Mouse (Mus musculus): ENCODE data around the gene Sec22b. TPM values are rescaled to one million over a fixed set of nuclear protein-coding genes. Genes with fewer than 3 reads are reported as not detected.

The Sec22b gene
- polyA plus RNA-seq, 1 experiment from 2014 or later = 60.8 TPM

DNA sequence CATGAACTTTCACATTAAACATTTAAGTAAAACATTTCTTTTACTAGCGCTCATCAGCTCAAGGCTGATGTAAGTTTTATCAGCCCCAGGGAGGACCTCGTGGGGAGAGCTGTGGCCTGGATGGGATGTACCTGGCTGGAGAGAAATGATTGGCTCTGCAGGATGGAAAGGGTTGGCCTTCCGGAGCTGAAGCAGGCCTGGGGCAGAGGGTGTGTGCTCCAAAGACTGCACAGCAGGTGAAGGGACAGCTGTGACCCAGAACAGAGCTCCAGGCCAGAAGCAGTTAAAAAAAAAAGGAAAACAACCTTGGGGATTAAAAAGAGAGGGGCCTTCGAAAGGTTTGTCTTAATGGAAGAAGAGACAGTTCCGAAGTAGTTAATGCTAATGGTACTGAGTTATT is 26.2 kb upstream of the Sec22b start:
- H3K9me3 ChIP-seq (replicated peaks) = no peaks in the 10 kb centered on the region
- H3K27ac ChIP-seq = no peak overlapping the region; the same call in 1 of the 2 replicates
- ATAC-seq (ENCODE audit: low read depth) (no peak), DNase-seq (no peak)
- H3K9ac ChIP-seq = no peak overlapping the region
- H3K27me3 ChIP-seq = no peaks in the 10 kb centered on the region
- H3K4me3 ChIP-seq (replicated peaks) = no peak overlapping the region
- H3K4me1 ChIP-seq (replicated peaks) = no peaks in the 10 kb centered on the region
- no peaks in the 10 kb centered on the region for H3K36me3 ChIP-seq
- WGBS (ENCODE audit: insufficient replicate concordance) = 52% methylated on average over 5 of the region's 5 CpGs
- no peak overlapping the region for H3K4me2 ChIP-seq

DNA sequence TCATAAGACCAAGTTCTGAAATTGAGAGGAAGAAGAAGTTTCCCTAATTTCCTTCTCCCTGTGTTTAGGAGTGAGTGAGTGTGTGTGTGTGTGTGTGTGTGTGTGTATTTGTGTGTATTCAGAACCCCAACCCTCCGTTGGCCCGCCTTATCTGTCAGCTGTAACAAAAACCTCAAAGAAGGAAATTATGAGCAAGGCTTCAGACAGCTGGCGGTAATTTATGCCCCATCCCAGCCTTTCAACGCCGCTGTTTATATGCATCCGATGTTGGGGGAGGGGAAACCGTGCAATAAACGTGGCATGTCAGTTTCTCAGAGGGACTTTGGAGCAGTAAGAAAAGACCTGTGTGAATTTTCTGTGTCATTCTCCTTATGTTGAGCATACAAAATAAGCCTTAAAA is 24.7 kb upstream of the Sec22b start:
- no peak for DNase-seq
- ATAC-seq (ENCODE audit: low read depth) = no peak
- Histone ChIP-seq H3K4me2 (no peak overlapping the region), H3K27me3 (no peaks in the 10 kb centered on the region), H3K4me1 (replicated peaks) (no peaks in the 10 kb centered on the region), H3K4me3 (replicated peaks) (no peak overlapping the region), H3K9me3 (replicated peaks) (no peaks in the 10 kb centered on the region), H3K36me3 (no peaks in the 10 kb centered on the region), H3K9ac (no peak overlapping the region), H3K27ac (no peak overlapping the region)
- 35% methylated on average over 8 of the region's 8 CpGs for WGBS (ENCODE audit: insufficient replicate concordance)

DNA sequence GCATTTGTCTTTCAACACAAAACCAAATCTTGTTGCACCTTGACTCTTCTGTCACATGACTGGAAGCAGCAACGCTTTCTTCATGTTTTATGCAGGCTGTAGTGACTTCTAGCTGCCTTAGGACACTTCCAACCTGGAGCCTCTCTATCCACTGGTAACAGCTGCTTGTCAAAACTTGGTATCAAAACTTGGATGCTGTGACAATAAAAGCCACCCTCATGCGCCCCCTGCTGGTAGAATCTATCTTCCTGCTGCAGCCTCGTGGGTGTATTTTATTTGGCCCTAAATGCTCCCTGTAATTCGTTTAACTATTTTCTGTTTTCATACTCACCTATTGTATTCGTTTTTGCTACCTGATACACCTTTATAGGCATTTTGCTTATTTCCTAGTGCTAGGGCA is 21.8 kb upstream of the Sec22b start:
- H3K4me2 ChIP-seq = no peak overlapping the region
- no peaks in the 10 kb centered on the region for H3K36me3 ChIP-seq
- no peaks in the 10 kb centered on the region for H3K9me3 ChIP-seq (replicated peaks)
- no peak overlapping the region for H3K9ac ChIP-seq
- no peak overlapping the region for H3K27ac ChIP-seq
- ATAC-seq (ENCODE audit: low read depth) (no peak), DNase-seq (peak; percentile 35)
- 10% methylated on average over 5 of the region's 5 CpGs for WGBS (ENCODE audit: insufficient replicate concordance)
- no peaks in the 10 kb centered on the region for H3K4me1 ChIP-seq (replicated peaks)
- H3K4me3 ChIP-seq (replicated peaks) = no peak overlapping the region
- H3K27me3 ChIP-seq = no peaks in the 10 kb centered on the region

DNA sequence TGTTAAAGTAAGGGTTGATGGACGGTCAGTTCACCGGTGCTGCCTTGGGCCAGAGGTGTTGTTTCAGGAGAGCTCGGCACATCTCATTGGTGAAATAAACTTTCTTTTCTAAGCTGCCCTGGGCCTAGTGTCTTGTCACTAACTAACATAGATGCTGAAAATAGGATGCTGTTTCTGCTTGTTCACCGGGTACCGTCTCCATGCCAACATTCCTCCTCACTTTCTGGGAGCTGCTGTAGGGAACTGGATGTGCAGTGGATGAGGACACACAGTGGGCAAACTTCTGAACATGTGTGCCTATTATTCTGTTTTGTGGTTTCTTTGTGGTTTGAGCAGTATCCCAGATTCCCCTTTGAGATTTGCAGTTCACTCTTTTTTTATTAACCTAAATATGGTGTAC is 19.4 kb upstream of the Sec22b start:
- no peak overlapping the region for H3K27ac ChIP-seq
- no peak overlapping the region for H3K4me3 ChIP-seq (replicated peaks)
- ATAC-seq (ENCODE audit: low read depth) = no peak
- H3K4me1 ChIP-seq (replicated peaks) = no peaks in the 10 kb centered on the region
- no peaks in the 10 kb centered on the region for H3K9me3 ChIP-seq (replicated peaks)
- no peaks in the 10 kb centered on the region for H3K36me3 ChIP-seq
- no peak for DNase-seq
- H3K27me3 ChIP-seq = peaks cover 11% of the 10 kb centered on the region; the same call in 1 of the 2 replicates
- H3K4me2 ChIP-seq = no peak overlapping the region
- no peak overlapping the region for H3K9ac ChIP-seq
- WGBS (ENCODE audit: insufficient replicate concordance) = 80% methylated on average over 5 of the region's 5 CpGs

DNA sequence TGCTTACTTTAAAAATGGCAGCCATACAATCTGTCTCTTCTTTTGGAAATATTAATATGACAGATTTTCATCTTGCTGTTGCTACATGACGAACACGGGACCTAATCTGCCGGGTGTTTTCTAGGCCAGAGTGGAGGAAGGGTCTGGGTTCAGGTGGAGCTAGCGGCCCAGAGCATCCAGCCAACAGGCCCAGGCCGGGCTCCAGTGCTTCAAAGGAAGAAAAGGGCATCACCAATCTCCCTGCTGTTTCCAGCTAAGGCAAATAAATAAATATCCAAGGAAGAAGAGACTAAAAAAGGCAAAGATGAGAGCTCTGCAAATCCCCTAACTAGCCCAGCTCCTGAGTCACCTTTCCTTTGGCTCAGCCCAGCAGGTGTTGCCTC is 13.2 kb upstream of the Sec22b start:
- Histone ChIP-seq H3K9ac (no peak overlapping the region), H3K36me3 (no peaks in the 10 kb centered on the region), H3K4me1 (replicated peaks) (no peaks in the 10 kb centered on the region; the same call in 1 of the 2 replicates), H3K9me3 (replicated peaks) (no peaks in the 10 kb centered on the region), H3K27ac (no peak overlapping the region), H3K4me2 (no peak overlapping the region), H3K4me3 (replicated peaks) (no peak overlapping the region), H3K27me3 (peaks cover 49% of the 10 kb centered on the region)
- DNase-seq (no peak), ATAC-seq (ENCODE audit: low read depth) (no peak)
- WGBS (ENCODE audit: insufficient replicate concordance) = 56% methylated on average over 5 of the region's 5 CpGs

DNA sequence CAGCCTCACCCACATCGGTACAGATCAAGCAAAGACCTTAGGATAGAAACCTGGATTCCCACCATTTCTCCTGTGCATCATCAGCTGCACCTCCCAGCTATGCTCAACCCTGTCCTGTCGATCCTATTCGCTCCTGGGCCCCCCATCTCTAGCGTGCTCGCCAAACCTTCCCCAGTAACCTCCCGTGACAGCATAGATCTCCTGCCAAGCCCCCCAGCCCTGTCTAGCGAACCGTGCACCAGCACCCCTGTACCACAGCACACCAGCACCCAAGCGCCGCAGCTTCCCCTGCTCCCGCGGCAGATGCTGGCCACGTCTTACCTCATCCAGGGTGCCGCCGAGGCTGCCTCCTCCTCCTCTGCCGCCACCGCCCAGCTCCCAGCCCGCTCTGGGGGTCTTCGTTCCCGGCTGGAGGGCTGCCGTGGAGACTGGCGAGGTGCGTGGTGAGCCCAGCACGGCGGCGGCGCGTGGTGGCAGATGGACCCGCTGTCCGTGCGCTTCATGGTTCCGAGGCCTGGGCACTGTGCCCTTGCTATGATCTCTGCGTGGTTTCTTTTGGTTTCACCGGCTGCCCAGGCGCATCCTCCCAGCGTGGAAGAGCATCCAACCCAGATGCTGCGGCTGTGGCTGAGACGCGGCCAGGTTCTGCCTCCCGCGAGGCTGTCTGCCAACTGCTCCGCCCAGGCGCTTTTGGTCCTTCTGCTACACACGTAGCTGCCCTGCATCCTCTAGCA is 12.7 kb upstream of the Sec22b start, which contains the start of gene Pde4dip:
Pde4dip (minus strand) TSS at position 540 of the 734 bp plus-strand sequence.
- no peak within 1 kb of the TSS for H3K9ac ChIP-seq
- no peaks in the 10 kb centered on the region for H3K36me3 ChIP-seq
- H3K27me3 ChIP-seq = peaks cover 49% of the 10 kb centered on the region
- ATAC-seq (ENCODE audit: low read depth) (no peak), DNase-seq (no peak)
- H3K27ac ChIP-seq = no peak within 1 kb of the TSS
- peak within 1 kb of the TSS; percentile 51 for H3K4me2 ChIP-seq
- H3K4me1 ChIP-seq (replicated peaks) = no peaks in the 10 kb centered on the region; the same call in 1 of the 2 replicates
- H3K9me3 ChIP-seq (replicated peaks) = no peaks in the 10 kb centered on the region
- WGBS (ENCODE audit: insufficient replicate concordance) = 5% methylated on average over 44 of the region's 44 CpGs
- H3K4me3 ChIP-seq (replicated peaks) = peak within 1 kb of the TSS; percentile 32

DNA sequence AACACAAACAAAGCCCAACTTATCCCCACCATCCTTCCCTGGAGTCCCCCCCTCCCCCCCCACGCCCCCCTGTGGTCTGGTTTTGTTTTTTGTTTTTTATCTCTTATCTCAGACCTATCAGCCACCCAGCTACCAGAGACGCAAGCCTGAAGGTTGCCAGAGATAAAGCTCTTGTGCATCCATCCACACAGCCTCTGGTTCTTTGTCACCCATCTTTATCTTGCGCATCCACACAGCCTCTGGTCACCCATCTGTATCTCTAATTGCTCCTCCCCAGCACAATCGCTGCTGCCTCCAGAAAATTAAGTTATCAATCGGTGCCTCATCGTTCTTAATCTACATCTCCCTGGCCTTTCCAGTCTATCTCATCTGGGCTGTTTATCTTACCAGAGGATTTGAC is 10.8 kb upstream of the Sec22b start:
- Histone ChIP-seq H3K27me3 (peaks cover 45% of the 10 kb centered on the region), H3K9me3 (replicated peaks) (no peaks in the 10 kb centered on the region), H3K4me3 (replicated peaks) (no peak overlapping the region), H3K4me1 (replicated peaks) (no peaks in the 10 kb centered on the region; the same call in 1 of the 2 replicates), H3K36me3 (no peaks in the 10 kb centered on the region), H3K4me2 (no peak overlapping the region), H3K9ac (no peak overlapping the region), H3K27ac (no peak overlapping the region)
- no peak for DNase-seq
- WGBS (ENCODE audit: insufficient replicate concordance) = 14% methylated on average over 6 of the region's 6 CpGs
- peak; percentile 64 for ATAC-seq (ENCODE audit: low read depth)

DNA sequence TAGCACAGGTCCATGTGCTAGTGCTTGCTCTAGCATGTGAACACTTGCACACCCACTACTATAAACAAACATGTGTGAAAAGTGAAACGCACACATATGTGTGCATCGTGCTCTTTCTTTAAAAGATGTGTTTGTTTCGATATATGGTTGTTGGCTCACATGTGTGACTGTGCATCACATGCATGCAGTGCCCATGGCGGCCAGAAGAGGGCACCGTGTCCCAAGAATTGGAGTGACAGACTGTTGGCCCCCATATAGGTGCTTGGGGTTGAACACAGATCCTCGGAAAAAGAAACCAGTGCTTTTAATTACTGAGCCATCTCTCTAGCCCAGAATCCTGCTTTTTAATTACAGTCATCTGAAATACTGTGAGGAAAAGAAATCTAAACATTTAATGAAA is 6.3 kb upstream of the Sec22b start:
- H3K27me3 ChIP-seq = peaks cover 14% of the 10 kb centered on the region
- ATAC-seq (ENCODE audit: low read depth) (no peak), DNase-seq (peak; percentile 20)
- H3K9me3 ChIP-seq (replicated peaks) = no peaks in the 10 kb centered on the region
- H3K4me1 ChIP-seq (replicated peaks) = no peaks in the 10 kb centered on the region
- H3K9ac ChIP-seq = no peak overlapping the region
- H3K4me2 ChIP-seq = no peak overlapping the region
- H3K4me3 ChIP-seq (replicated peaks) = no peak overlapping the region
- no peak overlapping the region for H3K27ac ChIP-seq
- WGBS (ENCODE audit: insufficient replicate concordance) = 36% methylated on average over 6 of the region's 6 CpGs
- no peaks in the 10 kb centered on the region for H3K36me3 ChIP-seq

DNA sequence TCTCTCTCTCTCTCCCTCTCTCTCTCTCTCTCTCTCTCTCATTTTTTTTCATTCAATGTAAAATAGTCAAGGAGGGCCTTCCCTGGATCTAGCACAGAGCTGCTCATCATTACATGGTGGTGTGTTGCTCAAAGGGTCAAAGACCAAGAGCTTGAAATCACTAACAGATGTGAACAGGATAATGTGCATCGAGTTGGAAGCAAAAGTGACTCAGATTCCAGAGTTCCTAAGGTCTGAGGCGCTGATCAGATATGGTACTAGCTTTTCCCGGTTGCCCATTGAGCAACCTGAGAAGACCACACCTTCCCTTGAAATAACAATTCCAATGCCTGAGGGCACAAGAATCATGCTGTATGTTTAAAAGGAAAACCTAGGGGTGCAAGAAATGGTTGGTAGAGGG is 2.6 kb upstream of the Sec22b start:
- Histone ChIP-seq H3K36me3 (no peaks in the 10 kb centered on the region), H3K27me3 (no peaks in the 10 kb centered on the region), H3K27ac (no peak overlapping the region), H3K9ac (no peak overlapping the region), H3K9me3 (replicated peaks) (no peaks in the 10 kb centered on the region), H3K4me3 (replicated peaks) (no peak overlapping the region), H3K4me2 (no peak overlapping the region), H3K4me1 (replicated peaks) (peaks cover 19% of the 10 kb centered on the region)
- ATAC-seq (ENCODE audit: low read depth) (no peak), DNase-seq (no peak)
- 58% methylated on average over 3 of the region's 3 CpGs for WGBS (ENCODE audit: insufficient replicate concordance)

DNA sequence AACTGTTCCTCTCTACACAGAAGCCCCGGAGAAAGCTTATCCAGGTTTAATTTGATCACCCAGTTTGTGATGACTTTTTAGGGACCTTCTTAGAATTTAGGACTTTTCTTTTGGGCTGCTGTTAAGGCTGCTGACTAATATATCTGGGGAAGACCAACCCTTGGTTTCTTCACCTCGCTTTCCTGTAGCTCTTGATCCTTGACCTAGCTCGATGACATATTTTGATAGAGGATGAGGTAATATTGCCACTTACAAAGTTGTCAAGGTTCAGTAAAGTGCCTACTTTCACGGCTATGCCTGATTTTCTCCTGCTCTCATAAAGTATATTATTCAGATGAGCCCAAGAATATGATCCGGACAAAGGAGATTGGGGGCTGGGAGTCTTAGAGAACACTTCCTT is 596 bp downstream of the Sec22b start:
- no peak; the same call in 1 of the 2 replicates for ATAC-seq (ENCODE audit: low read depth)
- no peaks in the 10 kb centered on the region for H3K36me3 ChIP-seq

DNA sequence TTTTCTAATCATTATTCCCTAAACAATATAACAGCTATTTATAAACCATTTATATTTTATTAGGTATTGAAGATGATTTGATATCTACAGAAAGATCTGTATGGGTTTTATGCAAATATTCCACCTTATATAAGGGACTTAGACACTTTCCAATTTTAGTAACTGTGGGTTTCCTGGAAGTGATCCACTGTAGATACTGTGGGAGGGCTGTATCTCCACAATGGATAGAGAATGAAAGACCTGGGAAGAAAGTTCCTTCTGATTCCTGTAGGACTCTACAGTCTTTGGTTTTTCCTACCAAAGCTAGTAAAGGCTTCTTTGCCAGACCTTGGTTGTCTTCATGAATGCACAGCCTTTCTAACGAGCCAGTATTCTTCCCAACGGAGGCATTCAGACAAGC is 8.7 kb downstream of the Sec22b start:
- no peak overlapping the region for H3K4me2 ChIP-seq
- ATAC-seq (ENCODE audit: low read depth) = no peak
- no peak overlapping the region for H3K9ac ChIP-seq
- H3K9me3 ChIP-seq (replicated peaks) = no peaks in the 10 kb centered on the region
- no peaks in the 10 kb centered on the region for H3K4me1 ChIP-seq (replicated peaks)
- WGBS (ENCODE audit: insufficient replicate concordance) = 77% methylated on average over 2 of the region's 2 CpGs
- peaks cover 34% of the 10 kb centered on the region for H3K36me3 ChIP-seq
- no peaks in the 10 kb centered on the region for H3K27me3 ChIP-seq
- no peak for DNase-seq
- no peak overlapping the region for H3K4me3 ChIP-seq (replicated peaks)
- no peak overlapping the region for H3K27ac ChIP-seq

More for the DNA sequence above, 596 bp downstream of the Sec22b start:
- H3K9ac ChIP-seq = peak overlapping the region; percentile 93
- peak overlapping the region; percentile 90 for H3K4me3 ChIP-seq (replicated peaks)
- peak overlapping the region; percentile 61 for H3K27ac ChIP-seq
- peak overlapping the region; percentile 86 for H3K4me2 ChIP-seq
- H3K9me3 ChIP-seq (replicated peaks) = no peaks in the 10 kb centered on the region
- 9% methylated on average over 5 of the region's 5 CpGs for WGBS (ENCODE audit: insufficient replicate concordance)
- peaks cover 26% of the 10 kb centered on the region for H3K4me1 ChIP-seq (replicated peaks)
- no peak for DNase-seq
- H3K27me3 ChIP-seq = no peaks in the 10 kb centered on the region

DNA sequence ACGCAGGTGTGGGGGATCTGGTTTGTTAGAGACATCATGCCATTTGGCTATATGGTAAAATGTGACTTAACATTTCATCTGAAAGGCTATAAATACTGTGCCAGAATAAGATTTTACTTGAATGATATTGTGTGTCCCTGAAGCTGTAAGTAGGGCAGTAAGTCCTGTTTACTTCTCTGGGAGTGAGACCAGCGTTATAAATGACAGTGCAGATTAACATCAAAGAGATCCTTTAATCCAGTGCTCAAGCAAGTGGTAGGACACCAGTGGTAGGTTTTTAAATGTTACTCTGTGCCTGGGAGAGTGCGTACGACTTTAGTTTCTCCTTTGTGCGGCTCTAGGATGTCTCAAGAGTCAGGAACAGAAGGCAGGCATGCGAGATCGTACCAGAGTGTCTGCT is 10.1 kb downstream of the Sec22b start:
- WGBS (ENCODE audit: insufficient replicate concordance) = 89% methylated on average over 7 of the region's 7 CpGs
- no peak overlapping the region for H3K9ac ChIP-seq
- no peaks in the 10 kb centered on the region for H3K4me1 ChIP-seq (replicated peaks)
- no peak overlapping the region for H3K4me3 ChIP-seq (replicated peaks)
- H3K9me3 ChIP-seq (replicated peaks) = no peaks in the 10 kb centered on the region
- ATAC-seq (ENCODE audit: low read depth) (no peak), DNase-seq (no peak)
- H3K4me2 ChIP-seq = no peak overlapping the region
- H3K27me3 ChIP-seq = no peaks in the 10 kb centered on the region
- H3K36me3 ChIP-seq = peaks cover 47% of the 10 kb centered on the region
- H3K27ac ChIP-seq = no peak overlapping the region

Measured in liver, embryonic 13.5 days (tissue).